Mouse (Mus musculus) ES-E14 (cell line): Measurements from ENCODE around the gene Cfap74.
"Not testable (repeated sequence)": the region's sequence is repeated elsewhere in the genome, so short reads cannot be mapped to it uniquely, and the experiment has no call there.

Experiments
- HCFC1 ChIP-seq: IDR thresholded peaks from 2 replicates; pipeline ENCODE4 v1.6.1; 2012; ENCODE audit warnings: low read length, inconsistent platforms, borderline replicate concordance; ENCODE audit not compliant: insufficient read depth
- MAFK ChIP-seq: IDR thresholded peaks from 2 replicates; pipeline ENCODE4 v1.6.1; 2014; ENCODE audit warnings: mild to moderate bottlenecking, low read depth, low read length, inconsistent platforms; ENCODE audit not compliant: insufficient read depth
- ZC3H11A ChIP-seq: IDR thresholded peaks from 2 replicates; pipeline ENCODE4 v1.6.1; 2012; ENCODE audit warnings: low read depth, mild to moderate bottlenecking, inconsistent platforms, low read length, borderline replicate concordance

GRCm38 (mm10) chr4:155473796-155474195 is 64.8 kb downstream of the Cfap74 start:
- not testable (repeated sequence) for TF ChIP-seq MAFK, HCFC1, ZC3H11A
